Mouse (Mus musculus) gastrocnemius, postnatal 36 days (tissue): ENCODE measurements at regions not wholly inside any gene's neighbourhood (a gene's known extent, or its start where the extent isn't known, plus 50 kb on each side); places are given as distances from the start of the nearest gene placed in this dataset.
"Not testable (repeated sequence)": the region's sequence is repeated elsewhere in the genome, so short reads cannot be mapped to it uniquely, and the experiment has no call there.

Experiments used
- DNase-seq, 2 experiments: peaks; one replicate each; pipeline ENCODE4 v3.0.0; 2022
- intact Hi-C: fragments of 180-260 bp; cut with DNase I; formaldehyde crosslinking; loops from one replicate; pipeline ENCODE4 v1.15.1; 2025

DNA sequence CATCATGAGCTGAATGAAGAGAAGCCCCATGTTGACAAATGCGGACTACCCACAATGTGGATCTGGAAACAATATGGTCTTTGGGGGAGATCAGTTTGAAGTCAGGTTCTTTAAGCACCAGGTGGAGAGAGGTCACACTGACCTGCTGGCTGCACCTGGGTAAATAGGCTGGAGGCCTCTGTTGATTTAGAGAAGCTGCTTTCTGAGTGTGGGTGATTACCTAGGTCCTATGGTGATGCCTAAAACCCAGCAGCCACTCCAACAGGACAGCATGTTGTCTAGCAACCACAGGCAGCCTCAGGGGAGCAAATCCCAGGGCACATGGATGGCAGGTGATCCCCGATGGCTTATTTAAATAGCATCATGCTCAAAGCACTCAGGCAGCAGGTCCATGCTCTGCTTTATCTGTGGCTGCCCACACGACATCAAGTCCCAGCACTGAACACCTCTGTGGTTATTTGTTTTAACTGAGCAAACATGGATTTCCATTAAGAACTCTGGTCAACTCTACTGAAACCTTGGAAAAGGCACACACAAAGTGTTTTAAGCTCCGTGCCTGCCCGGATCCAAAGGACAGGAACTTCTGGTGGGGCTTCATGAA, 180.1 kb upstream of the Irx2 start:
- DNase-seq = no peak
- intact Hi-C loops = no loop called here

DNA sequence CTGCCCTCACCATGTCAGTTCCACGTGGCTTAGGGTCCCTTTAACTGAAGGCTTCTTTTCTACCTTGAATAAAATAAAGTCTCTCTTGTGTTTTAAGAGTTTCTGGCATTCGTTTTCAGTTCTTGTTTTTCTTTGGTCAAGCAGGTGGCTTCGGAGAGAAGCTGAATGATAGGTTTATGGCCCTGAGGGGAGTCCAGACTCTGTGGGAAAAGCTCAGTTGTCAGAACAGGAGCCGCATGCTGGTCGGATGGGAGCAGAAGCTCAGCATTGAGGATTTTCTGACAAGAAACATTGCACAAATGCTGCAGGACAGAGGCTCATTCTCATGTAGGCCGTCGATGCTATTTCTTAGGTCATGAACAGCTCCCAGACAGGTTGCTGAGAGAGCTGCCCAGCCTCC, 133.3 kb upstream of the Irx2 start:
- intact Hi-C loops = loop anchor here (2.0 kb wide), 1 partner anchor 51 kb away; no protein-coding TSS in a partner anchor
- DNase-seq = no peak

DNA sequence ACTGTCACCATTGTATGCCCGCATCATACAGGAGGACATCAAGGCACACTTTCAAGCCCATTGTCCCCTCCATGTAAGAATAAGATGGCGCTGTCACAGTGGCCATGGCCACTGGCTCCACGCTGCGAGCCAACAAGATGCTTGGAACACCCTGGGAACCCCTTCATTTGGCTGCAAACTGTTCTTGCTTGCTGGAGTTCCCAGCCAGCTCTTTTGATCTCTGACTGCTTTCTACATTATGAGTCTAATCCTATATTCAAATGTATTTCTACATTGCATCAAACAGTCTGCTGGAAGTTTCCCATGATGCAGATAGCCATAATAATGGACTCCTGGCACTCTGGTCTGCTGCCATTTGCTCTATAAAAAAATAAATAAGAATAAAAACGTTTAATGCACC, 131.6 kb upstream of the Irx2 start:
- DNase-seq = no peak
- intact Hi-C loops = no loop called here

DNA sequence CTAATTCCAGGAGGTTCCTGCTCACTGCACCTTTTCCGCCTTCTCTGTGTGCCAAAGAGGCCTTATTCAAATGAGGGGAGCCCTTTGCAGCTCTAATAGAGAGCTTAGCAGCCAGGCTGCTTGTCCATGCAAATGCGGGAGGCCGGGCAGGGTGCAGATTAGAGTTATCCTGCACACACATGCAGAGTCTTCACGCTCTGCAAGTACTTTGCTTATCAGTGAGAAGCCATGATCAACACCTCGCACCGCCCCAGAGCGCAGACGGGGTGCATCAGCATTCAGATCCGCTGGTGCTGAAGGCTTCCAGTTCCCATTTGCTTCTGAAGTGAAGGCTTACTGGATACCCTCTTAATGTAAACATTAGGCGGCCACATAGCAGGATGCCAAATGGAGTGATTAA, 131.1 kb upstream of the Irx2 start:
- no peak for DNase-seq
- intact Hi-C loops = no loop called here

DNA sequence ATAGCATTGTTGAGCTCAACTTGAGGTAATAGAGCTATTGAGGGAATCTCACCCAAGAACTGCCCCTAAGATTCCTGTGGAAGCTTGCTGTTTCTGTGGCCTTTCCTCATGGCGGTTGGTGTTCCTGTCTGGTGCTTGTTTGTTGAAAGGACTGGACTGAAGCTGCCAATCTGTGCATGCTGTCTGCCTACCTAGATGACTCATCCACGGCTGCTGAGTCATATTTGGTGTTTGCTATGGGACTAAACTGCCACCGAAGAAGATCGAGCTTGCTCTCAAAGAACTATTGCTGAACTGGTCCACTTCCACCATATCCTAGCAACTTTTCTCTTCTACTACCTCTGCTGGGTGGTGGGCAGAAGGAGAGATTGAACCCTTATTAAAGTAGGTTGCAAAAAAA, 122.7 kb upstream of the Irx2 start:
- DNase-seq = no peak
- intact Hi-C loops = no loop called here

DNA sequence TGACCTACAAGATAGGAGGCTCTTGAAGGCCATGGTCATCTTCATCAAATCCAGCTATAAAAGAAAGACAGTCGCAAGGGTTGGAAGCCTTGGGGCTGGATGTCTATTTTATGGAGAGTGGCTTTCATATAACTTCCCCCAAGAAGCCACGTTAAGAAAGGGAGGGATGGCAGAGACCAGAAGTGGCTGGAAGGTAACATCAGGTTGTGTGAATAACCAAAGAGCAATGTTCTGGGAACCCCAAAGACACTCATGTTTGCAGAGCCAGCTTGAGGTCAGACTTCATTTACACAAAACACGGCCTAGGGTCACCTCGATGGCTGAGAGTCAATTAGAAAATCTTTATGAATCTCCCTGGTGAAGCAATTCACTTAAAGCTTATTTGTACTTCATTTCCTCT, 90.0 kb upstream of the Irx2 start:
- no peak for DNase-seq
- intact Hi-C loops = no loop called here

DNA sequence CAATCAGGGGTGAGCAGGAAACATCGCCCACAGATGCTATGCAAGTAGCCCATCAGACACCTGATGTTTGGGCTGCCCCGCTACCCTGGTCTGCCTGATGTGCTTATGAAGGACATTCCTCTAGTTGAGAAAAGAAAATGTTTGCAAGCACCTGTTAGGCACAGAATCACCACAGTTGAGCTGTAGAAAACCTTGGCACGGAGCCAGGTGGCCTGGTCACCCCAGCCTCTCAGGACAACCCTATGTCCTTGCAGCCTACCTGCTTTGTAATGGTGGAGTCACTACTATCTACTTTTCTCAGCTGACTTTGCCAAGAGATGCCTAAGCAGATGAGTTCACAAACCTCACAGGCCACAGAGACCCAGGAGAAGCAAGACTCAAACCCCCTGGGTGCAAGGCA, 86.9 kb upstream of the Irx2 start:
- intact Hi-C loops = no loop called here
- DNase-seq = no peak

DNA sequence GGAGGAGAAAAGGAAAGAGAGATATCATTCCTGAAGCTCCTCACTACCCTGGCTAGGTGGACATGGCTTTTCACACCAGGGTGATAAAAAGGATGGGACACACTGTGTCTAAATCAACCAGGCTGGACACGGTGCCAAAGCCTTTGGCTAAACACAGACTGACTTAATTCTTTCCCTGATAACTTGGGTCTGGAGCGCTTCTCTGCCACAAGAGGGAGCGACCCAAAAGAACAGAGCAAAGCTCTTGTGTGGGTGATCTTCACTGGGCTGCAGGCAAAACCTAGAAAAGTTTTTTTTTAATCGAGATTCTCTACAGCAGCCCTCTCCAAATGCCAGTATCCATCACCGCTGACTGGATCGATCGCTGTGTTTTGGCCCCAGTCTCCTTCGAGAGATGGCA, 70.7 kb upstream of the Irx2 start:
- intact Hi-C loops = no loop called here

DNA sequence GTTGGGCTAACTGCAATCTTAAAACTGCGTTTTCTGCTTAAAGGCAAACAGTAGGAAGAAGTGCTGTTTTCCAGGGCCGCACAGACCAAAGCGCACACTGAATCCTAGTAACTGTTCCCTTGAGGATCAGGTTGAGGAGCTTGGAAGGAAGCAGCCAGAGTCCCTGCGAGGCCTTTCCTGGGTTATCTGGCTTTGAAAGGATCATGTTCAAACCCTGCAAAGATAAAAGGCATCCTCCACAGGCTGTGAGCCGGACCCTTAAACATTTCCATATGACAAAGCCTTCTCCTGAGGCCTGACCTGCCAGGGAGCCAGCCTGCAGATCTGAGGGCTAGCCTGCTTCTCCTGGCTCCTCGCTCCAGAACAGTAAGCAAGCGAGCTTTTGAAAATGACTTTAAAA, 56.7 kb upstream of the Irx2 start:
- no peak for DNase-seq
- intact Hi-C loops = no loop called here

More for the DNA sequence above, 70.7 kb upstream of the Irx2 start:
- no peak for DNase-seq

DNA sequence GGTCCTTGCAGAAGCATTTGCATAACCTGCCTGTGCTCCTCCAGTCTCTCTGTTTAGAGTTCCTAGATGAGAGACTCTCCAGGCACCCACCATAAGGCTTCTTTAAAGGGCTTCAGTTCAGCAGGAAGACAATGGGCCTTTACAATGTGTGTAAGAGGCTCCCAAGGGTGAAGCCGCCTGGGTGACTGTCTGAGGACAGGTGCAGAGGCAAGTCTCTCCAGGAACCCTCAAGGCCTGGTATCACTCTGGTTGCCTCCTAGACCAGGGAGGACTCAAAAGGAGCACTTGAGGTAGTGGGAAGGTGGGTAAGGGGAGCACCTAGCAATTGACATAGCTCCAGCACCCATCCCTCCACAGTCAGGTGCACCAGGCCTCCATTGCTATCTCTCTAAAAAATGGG, 55.8 kb upstream of the Irx2 start:
- intact Hi-C loops = no loop called here

DNA sequence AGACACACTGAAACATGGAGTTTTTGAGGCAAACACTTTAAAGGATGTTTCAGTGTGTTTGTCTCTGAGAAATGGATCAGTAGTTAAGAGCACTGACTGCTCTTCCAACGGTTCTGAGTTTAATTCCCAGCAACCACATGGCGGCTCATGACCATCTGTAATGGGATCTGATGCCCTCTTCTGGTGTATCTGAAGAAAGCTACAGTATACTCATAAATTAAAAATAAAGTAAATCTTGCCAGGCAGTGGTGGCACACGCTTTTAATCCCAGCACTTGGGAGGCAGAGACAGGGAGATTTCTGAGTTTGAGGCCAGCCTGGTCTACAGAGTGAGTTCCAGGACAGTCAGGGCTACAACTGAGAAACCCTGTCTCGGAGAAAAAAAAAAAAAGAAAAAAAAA, 54.5 kb upstream of the Irx2 start:
- intact Hi-C loops, DNase-seq: not testable (repeated sequence)

More for the DNA sequence above, 55.8 kb upstream of the Irx2 start:
- DNase-seq = no peak

DNA sequence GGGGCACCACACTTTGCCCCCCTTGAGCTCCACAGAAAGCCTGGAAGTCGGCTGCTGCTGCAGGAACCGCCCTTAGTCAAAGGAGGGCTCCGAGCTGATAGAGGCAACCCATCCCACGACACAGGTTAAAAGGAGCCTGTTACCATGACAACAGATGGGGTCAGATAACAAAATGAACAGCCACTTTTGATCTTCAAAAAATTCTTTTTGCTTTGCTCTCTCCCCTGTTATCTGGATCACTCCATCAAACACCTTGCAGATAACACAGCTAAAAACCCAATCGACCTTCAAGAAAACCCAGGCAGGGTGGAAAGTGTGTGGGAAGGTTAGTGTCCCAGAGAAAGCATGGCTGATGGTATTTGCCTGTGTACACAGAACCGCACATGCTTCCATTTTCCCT, 52.1 kb upstream of the Irx2 start:
- intact Hi-C loops = no loop called here
- DNase-seq = no peak

DNA sequence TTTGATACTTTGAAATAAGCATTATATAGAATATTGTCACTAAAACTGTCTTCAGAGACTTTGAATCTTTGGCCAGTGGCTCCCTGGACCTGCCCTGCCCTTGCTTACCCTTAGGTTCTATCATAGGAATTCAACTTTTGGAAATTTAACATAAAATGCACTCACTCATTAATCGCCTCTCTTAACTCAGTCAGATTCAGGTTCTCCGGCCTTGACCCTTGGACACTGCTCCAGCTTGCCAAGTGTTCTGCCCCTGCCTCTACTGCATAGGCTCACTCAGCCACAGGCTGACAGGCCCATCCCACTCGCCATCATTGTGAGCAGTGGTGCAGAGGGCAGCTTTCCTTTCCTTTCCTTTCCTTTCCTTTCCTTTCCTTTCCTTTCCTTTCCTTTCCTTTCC, 50.2 kb upstream of the Irx2 start:
- intact Hi-C loops = no loop called here
- no peak for DNase-seq
